Mouse (Mus musculus): ENCODE results near the gene Brd7. TPM values are rescaled to one million over a fixed set of nuclear protein-coding genes. Genes with fewer than 3 reads are reported as not detected.

Gene Brd7
- polyA plus RNA-seq, 1 experiment = 69.8 TPM

- Histone ChIP-seq H3K27ac (ENCODE audit: insufficient read depth, low read length) (no peak overlapping the region), H3K4me1 (ENCODE audit: control insufficient read depth, insufficient read depth, low read length) (no peaks in the 10 kb centered on the region), H3K27me3 (ENCODE audit: control insufficient read depth, insufficient read depth, low read length) (no peaks in the 10 kb centered on the region), H3K4me3 (replicated peaks; ENCODE audit: insufficient read depth, low read depth, low read length) (no peak overlapping the region)
- no peak for TF ChIP-seq POLR2A (IDR thresholded peaks at IDR 0.05; ENCODE audit: borderline replicate concordance, insufficient read depth, low read length)
- no peak for TF ChIP-seq CTCF (IDR thresholded peaks at IDR 0.05; ENCODE audit: borderline replicate concordance, insufficient read depth, low read depth, low read length)
- DNase-seq = no peak
- WGBS = 88% methylated on average over 7 of the region's 7 CpGs
These were observed 26.8 kb upstream of the Brd7 start for GRCm38 (mm10) chr8:88388691-88389239.

- Histone ChIP-seq H3K4me3 (replicated peaks; ENCODE audit: insufficient read depth, low read depth, low read length) (no peak overlapping the region), H3K27me3 (ENCODE audit: control insufficient read depth, insufficient read depth, low read length) (no peaks in the 10 kb centered on the region), H3K4me1 (ENCODE audit: control insufficient read depth, insufficient read depth, low read length) (no peaks in the 10 kb centered on the region), H3K27ac (ENCODE audit: insufficient read depth, low read length) (no peak overlapping the region)
- TF ChIP-seq CTCF (IDR thresholded peaks at IDR 0.05; ENCODE audit: borderline replicate concordance, insufficient read depth, low read depth, low read length) (no peak), POLR2A (IDR thresholded peaks at IDR 0.05; ENCODE audit: borderline replicate concordance, insufficient read depth, low read length) (no peak)
- DNase-seq = no peak
- 20% methylated on average over 8 of the region's 8 CpGs for WGBS
These were observed 25.9 kb upstream of the Brd7 start for GRCm38 (mm10) chr8:88387874-88388273.

- WGBS = 91% methylated on average over 2 of the region's 2 CpGs
- DNase-seq = no peak
- Histone ChIP-seq H3K27ac (ENCODE audit: insufficient read depth, low read length) (no peak overlapping the region), H3K4me1 (ENCODE audit: control insufficient read depth, insufficient read depth, low read length) (no peaks in the 10 kb centered on the region), H3K27me3 (ENCODE audit: control insufficient read depth, insufficient read depth, low read length) (no peaks in the 10 kb centered on the region), H3K4me3 (replicated peaks; ENCODE audit: insufficient read depth, low read depth, low read length) (no peak overlapping the region)
- TF ChIP-seq POLR2A (IDR thresholded peaks at IDR 0.05; ENCODE audit: borderline replicate concordance, insufficient read depth, low read length) = no peak
- no peak for TF ChIP-seq CTCF (IDR thresholded peaks at IDR 0.05; ENCODE audit: borderline replicate concordance, insufficient read depth, low read depth, low read length)
These were observed 21.2 kb upstream of the Brd7 start for GRCm38 (mm10) chr8:88383164-88383556.

GRCm38 (mm10) chr8:88382311-88383163, 20.5 kb upstream of the Brd7 start:
- Histone ChIP-seq H3K27ac (ENCODE audit: insufficient read depth, low read length) (no peak overlapping the region), H3K4me3 (replicated peaks; ENCODE audit: insufficient read depth, low read depth, low read length) (no peak overlapping the region), H3K27me3 (ENCODE audit: control insufficient read depth, insufficient read depth, low read length) (no peaks in the 10 kb centered on the region), H3K4me1 (ENCODE audit: control insufficient read depth, insufficient read depth, low read length) (no peaks in the 10 kb centered on the region)
- DNase-seq = no peak
- TF ChIP-seq CTCF (IDR thresholded peaks at IDR 0.05; ENCODE audit: borderline replicate concordance, insufficient read depth, low read depth, low read length) (no peak), POLR2A (IDR thresholded peaks at IDR 0.05; ENCODE audit: borderline replicate concordance, insufficient read depth, low read length) (no peak)
- 90% methylated on average over 31 of the region's 31 CpGs for WGBS

- no peaks in the 10 kb centered on the region; the same call in 1 of the 2 replicates for H3K27me3 ChIP-seq (ENCODE audit: control insufficient read depth, insufficient read depth, low read length)
- WGBS = 56% methylated on average over 7 of the region's 7 CpGs
- no peak for DNase-seq
These were observed 18.5 kb upstream of the Brd7 start for GRCm38 (mm10) chr8:88380497-88380896.

GRCm38 (mm10) chr8:88376836-88377582, 15.0 kb upstream of the Brd7 start:
- Histone ChIP-seq H3K4me3 (replicated peaks; ENCODE audit: insufficient read depth, low read depth, low read length) (no peak overlapping the region), H3K27me3 (ENCODE audit: control insufficient read depth, insufficient read depth, low read length) (no peaks in the 10 kb centered on the region; the same call in 1 of the 2 replicates), H3K27ac (ENCODE audit: insufficient read depth, low read length) (no peak overlapping the region), H3K4me1 (ENCODE audit: control insufficient read depth, insufficient read depth, low read length) (peaks cover 10% of the 10 kb centered on the region)
- TF ChIP-seq POLR2A (IDR thresholded peaks at IDR 0.05; ENCODE audit: borderline replicate concordance, insufficient read depth, low read length) (no peak), CTCF (IDR thresholded peaks at IDR 0.05; ENCODE audit: borderline replicate concordance, insufficient read depth, low read depth, low read length) (no peak)
- DNase-seq = peak; percentile 24 to 34
- 7% methylated on average over 19 of the region's 19 CpGs for WGBS

More at GRCm38 (mm10) chr8:88380497-88380896, 18.5 kb upstream of the Brd7 start:
- Histone ChIP-seq H3K4me1 (ENCODE audit: control insufficient read depth, insufficient read depth, low read length) (peaks cover 10% of the 10 kb centered on the region), H3K4me3 (replicated peaks; ENCODE audit: insufficient read depth, low read depth, low read length) (no peak overlapping the region), H3K27ac (ENCODE audit: insufficient read depth, low read length) (no peak overlapping the region)
- TF ChIP-seq CTCF (IDR thresholded peaks at IDR 0.05; ENCODE audit: borderline replicate concordance, insufficient read depth, low read depth, low read length) = no peak
- TF ChIP-seq POLR2A (IDR thresholded peaks at IDR 0.05; ENCODE audit: borderline replicate concordance, insufficient read depth, low read length) = no peak

- no peaks in the 10 kb centered on the region; the same call in 1 of the 2 replicates for H3K27me3 ChIP-seq (ENCODE audit: control insufficient read depth, insufficient read depth, low read length)
- WGBS = 93% methylated on average over 2 of the region's 2 CpGs
- TF ChIP-seq POLR2A (IDR thresholded peaks at IDR 0.05; ENCODE audit: borderline replicate concordance, insufficient read depth, low read length) (no peak), CTCF (IDR thresholded peaks at IDR 0.05; ENCODE audit: borderline replicate concordance, insufficient read depth, low read depth, low read length) (no peak)
These were observed 9.5 kb upstream of the Brd7 start for GRCm38 (mm10) chr8:88371522-88371921.

More at GRCm38 (mm10) chr8:88371522-88371921, 9.5 kb upstream of the Brd7 start:
- no peak overlapping the region for H3K4me3 ChIP-seq (replicated peaks; ENCODE audit: insufficient read depth, low read depth, low read length)
- no peak overlapping the region for H3K27ac ChIP-seq (ENCODE audit: insufficient read depth, low read length)
- H3K4me1 ChIP-seq (ENCODE audit: control insufficient read depth, insufficient read depth, low read length) = no peaks in the 10 kb centered on the region; the same call in 1 of the 2 replicates
- DNase-seq = no peak

Measured in cerebellum, adult 2 months (tissue).